Mouse (Mus musculus): ENCODE data around the gene Kdf1.

The Kdf1 gene

DNA sequence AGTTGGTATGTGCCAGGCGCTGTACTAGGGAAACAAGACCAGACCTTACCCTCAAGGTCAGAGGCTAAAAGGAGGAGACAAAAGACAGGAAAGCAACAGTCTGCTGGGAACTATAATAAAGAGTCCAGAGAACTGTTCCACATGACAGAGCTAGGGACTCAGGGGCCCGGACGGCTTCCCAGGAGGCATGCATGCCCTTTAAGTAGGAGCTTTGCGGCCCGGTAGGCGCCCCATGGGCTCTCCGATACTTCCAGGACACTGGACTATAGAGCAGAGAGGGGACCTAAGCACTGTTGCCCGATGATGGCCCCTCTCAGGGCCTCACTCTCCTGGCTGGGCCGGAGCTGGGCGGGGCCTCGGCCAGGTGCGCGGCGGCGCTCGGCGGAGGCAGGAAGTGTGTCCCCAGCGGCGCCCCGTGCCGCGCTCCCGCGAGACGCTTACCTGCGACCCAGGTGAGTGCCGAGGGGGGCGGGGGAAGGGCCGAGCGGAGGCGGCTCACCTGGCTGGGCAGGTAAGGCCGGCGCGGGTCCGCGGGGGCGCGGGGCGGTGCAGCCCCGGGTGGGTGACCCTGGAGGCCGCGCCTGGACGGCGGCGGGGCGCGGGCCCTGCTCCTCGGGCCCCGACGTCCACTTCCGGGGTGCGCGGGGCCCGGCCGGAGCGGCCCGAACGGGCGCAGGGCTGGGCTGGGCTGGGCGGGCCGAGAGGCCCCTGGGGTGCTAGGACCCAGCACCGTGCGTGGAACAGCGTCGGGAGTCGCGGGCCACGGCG lies at the start of gene Kdf1:
Kdf1 (plus strand) TSS at position 363 of the 768 bp plus-strand sequence.
- DNase-seq: peak; percentile 87

GRCm38 (mm10) chr4:133469122-133469521 lies 49.6 kb upstream of the Kdf1 start:
- peak; percentile 24 for DNase-seq

DNA sequence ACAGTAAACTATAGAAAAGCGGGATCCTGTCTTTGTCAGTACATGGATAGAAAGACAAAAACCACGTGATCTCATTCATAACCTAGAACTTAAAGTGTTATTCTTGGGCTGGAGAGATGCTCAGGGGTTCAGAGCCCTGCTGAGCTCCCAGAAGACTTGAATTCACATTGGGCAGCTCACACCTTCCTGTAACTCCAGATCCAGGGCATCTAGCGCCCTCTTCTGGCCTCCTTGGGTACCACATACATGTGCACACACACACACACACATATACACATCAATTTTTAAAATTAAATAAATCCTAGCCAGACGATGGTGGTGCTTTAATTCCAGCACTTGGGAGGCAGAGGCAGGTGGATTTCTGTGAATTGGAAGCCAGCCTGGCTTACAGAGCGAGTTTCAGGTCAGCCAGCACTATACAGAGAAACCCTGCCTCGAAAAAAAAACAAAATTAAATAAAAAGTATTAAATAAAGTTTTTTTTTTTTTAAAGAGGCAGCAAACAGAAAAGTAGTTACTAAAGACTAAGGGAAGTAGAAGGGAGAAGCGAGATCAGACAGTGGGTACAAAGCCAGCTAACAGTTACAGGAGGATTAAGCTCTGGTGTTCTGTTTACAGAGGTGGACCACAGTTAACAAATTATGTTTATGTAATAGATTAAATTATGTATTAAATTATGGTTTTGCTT lies 47.5 kb upstream of the Kdf1 start:
- no peak for DNase-seq

GRCm38 (mm10) chr4:133473833-133474232 lies 44.9 kb upstream of the Kdf1 start:
- no peak for DNase-seq

- DNase-seq: peak; percentile 99
Observed at GRCm38 (mm10) chr4:133479458-133480184, 39.1 kb upstream of the Kdf1 start, which contains the start of gene Tent5b. Gene Tent5b, plus strand, starts transcription at chr4:133480132.

DNA sequence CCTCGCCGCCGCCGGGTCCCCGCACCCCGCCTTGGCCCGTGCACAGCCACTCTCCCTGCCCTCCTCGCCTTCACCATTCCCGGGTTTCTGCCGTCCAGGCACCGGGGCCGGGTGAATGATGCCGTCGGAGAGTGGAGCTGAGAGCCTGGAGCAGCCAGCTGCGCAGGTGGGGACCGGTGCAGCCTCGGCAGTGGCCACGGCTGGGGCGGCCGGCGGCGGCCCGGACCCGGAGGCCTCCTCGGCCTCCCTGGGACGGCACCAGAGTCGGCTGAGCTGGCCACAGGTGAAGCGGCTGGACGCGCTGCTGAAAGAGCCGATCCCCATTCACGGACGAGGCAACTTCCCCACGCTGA lies 38.6 kb upstream of the Kdf1 start:
- DNase-seq: no peak

GRCm38 (mm10) chr4:133480754-133481153 lies 38.0 kb upstream of the Kdf1 start:
- peak; percentile 35 for DNase-seq

DNA sequence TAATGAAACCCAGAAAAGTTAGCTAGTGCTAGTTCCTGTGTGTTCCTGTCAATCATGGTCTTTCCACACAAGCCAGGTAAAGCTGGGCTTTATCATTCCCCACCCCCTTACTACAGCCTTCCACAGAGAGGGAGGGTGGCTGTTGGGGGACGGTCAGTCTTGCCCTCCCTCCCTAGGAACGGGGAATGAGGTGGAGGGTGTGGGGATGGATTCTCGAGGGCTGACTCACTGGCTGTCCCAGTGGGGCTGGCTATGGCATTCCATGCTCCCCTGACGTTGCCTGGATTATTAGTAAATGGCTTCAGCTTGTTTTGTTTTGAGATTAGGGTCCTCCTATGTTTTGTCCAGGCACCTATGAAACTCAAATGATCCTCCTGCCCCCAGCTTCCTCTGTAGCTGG lies 37.3 kb upstream of the Kdf1 start:
- DNase-seq: no peak

DNA sequence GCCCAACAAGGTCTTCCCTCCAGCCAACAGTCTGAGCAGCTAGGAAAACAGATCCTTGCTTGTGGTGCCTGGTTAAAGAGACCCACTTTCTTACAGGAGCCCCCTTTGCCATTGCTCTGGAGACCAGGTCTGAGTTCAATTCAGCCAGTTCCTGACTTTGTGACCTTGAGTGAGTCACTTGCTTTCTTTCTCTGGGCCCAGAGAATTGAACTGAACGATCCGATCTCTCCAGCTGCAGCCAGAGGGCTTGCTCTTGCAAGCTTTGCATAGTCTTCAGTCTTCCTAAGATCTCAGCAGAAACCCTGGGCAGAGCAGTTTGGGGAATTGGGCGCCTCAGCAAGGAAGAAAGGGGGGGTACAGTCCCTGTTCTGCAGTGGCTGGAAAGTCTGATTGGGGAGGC lies 36.3 kb upstream of the Kdf1 start:
- no peak for DNase-seq

- DNase-seq: peak; percentile 70
Observed at GRCm38 (mm10) chr4:133484266-133485025, 34.3 kb upstream of the Kdf1 start.

DNA sequence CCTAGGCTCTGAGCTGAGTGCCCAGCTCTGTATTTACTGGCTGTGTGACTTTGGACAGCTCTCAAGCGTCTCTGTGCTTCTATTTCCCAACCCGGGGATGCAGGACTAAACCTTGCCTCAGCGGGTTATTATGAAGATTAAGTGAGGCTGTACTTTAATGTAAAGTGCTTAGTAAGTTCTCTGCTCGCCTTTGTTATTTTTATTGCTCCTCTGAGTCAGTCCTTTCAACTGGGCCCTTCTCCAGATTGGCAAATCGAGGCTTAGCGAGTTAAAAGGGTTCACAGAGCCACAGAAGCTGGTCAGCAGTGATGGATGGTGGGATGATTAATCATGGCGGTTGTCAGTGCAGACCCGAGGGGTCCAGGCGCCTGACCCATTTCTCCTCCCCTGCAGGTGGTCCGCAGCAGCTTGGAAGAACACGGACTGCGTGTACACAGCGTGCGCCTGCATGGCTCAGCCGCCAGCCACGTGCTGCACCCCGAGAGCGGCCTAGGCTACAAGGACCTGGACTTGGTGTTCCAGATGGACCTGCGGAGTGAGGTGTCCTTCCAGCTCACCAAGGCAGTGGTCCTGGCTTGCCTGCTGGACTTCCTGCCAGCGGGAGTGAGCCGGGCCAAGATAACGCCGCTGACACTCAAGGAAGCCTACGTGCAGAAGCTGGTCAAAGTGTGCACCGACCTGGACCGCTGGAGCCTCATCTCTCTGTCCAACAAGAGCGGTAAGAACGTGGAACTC lies 32.9 kb upstream of the Kdf1 start:
- no peak for DNase-seq

DNA sequence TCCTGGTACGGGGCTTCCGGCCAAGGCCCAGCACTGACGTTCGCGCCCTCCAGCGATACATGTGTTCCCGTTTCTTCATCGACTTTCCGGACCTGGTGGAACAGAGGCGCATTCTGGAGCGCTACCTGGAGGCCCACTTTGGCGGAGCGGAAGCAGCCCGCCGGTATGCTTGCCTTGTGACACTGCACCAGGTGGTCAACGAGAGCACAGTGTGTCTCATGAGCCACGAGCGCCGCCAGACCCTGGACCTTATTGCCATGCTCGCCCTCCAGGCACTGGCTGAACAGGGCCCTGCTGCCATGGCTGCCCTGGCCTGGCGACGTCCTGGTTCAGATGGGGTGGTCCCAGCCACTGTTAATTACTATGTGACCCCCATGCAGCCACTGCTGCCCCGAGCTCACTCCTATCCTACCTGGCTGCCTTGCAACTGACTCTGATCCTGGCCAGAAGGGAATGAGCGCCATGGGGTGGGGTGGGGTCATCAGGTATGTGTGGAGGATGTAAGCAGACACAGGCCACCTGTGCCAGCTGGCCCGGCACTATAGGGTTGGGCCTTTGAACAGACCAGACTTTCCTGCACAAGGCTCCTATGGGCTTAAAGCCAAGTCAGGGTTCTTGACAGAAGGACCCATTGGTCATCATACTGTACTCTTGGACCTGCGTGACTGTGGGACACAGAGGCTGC lies 31.9 kb upstream of the Kdf1 start:
- no peak for DNase-seq

DNA sequence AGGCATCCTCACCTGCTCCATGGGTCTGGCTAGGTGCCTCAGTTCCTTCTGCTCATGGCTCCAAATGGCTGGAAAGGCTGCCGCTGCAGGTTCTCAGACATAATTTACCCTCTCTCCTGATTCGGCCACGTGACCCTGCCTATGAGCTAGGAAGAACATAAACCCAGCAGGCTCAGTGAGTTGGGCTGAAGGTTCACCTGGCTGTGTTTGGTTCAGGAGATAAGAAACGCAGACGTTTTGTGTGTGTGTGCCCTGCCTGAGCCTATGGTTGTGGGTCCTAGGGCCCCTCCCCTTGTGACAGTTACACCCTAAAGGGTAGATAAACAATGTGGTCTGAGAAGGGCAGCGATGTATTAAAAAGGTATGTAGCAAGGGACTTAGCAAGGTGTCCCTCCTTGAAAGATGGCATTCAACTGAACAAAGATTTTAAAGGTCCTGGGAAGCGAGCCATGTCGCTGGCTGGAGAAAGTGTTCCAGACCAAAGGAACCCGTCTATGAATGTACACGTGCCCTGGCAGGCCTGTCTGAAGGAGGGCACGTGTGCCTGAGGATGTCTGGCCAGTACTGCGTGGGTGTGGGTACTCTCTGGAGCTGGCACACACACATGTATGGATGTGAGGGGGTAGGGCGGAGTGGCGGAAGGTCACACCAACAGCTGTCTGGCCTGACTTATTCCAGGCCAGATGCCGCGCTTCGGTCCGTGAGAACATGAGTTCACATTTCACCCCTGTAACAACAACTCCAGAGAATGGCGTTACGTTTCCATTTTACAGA lies 30.0 kb upstream of the Kdf1 start:
- peak; percentile 34 for DNase-seq

DNA sequence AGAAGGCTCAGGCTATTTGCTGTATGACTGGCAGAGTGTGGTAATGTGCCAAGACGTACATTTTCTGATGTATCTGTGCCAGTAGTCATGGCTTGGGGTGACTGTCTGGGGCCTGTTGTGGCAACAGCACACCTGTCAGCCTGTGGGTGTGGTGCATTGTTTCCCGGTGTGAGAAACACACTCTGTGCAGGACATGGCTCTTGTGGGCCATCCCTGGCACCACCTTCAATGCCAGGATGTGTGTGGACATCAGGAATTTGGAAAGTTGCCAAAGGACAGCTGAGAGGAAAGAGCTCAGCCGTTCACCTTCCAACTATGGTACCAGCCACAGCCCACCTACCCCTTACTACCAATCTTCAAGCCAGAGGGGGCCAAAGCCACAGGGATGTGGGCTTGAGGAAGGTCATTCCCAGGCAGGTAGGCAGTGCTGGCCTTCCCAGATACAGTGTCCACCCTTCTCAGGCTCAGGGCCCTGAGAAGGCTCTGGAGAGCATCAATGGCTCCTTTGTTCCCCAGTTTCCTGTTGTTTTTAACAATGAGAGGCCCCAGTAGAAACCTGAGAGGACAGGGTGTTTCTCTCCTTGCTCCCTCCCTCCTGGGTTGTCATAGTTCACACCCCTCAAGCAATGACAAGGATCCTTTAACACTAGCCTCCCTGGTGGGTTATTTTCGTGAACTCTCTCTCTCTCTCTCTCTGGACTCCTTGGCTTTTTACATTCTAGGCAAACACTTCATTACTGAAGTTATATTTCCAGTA lies 29.1 kb upstream of the Kdf1 start:
- DNase-seq: no peak

DNA sequence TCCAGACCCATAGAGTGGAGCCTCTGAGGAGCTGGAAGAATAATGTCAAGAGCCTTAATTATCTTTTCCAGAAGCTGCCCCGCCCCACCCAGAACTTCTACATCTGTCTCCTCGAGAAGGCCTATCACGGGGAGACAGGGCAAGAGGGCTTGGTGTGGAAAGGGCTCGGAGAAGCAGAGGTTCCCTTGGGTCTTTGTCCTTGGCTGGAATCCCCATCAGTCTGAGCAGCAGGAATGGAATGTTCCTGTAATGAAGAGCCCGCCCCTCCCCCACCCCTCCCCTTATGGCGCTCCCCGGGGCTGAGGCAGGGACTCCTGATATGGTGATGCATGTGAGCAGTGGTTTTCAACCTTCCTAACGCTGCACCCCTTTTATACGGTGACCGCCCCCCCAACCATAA lies 27.0 kb upstream of the Kdf1 start:
- peak; percentile 34 for DNase-seq

- no peak for DNase-seq
Observed at GRCm38 (mm10) chr4:133493895-133494294, 24.9 kb upstream of the Kdf1 start.

DNA sequence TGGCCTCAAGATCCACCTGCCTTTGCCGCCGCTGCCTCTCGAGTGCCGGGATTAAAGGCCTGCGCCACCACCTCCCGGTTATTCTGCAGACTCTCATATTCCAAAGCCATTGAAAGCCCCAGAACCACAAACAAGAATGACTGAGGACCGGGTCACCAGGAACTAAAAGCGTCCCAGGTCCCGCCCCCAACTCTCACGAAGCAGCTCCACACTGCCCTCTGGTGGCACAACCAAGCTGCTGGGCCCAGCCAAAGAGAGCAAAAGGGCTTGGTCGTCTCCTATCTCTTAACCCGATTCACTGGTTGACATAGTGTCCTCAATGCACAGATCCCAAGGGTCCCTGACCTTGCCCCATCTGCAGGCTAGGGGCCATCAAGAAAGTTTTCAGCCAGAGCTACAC lies 24.3 kb upstream of the Kdf1 start:
- DNase-seq: peak; percentile 94

- DNase-seq: no peak
Observed at GRCm38 (mm10) chr4:133494867-133495266, 23.9 kb upstream of the Kdf1 start.

- DNase-seq: no peak
Observed at GRCm38 (mm10) chr4:133495711-133496110, 23.1 kb upstream of the Kdf1 start.

All from kidney, adult 18-20 months (tissue).